Mouse (Mus musculus): Measurements from ENCODE around the gene Golm1. TPM values are rescaled to one million over a fixed set of nuclear protein-coding genes. Genes with fewer than 3 reads are reported as not detected.

The Golm1 gene
- polyA plus RNA-seq, 1 experiment = 23.3 TPM

DNA sequence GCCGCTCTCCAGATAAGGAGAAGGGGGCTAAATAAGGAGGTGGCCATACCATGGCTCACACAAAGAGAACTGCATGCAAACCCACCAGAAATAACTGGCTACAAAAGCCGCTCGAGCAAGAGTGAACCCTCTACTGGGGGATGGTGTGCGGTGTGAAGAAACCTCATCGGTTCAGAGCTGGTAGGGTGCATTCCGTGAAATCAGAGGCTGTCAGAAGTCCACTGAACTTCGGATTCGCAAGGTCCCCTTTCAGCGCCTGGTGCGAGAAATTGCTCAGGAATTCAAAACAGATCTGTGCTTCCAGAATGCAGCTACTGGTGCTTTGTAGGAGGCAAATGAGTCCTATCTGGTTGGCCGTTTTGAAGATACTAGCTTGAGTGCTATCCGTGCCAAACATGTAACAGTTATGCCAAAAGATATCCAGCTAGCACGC, 12.7 kb upstream of the Golm1 start:
- no peak for TF ChIP-seq CTCF (IDR thresholded peaks at IDR 0.05; ENCODE audit: borderline replicate concordance, insufficient read depth, low read depth, low read length)
- TF ChIP-seq POLR2A (IDR thresholded peaks at IDR 0.05; ENCODE audit: borderline replicate concordance, insufficient read depth, low read length) = no peak
- 36% methylated on average over 13 of the region's 13 CpGs for WGBS
- peak; percentile 49 to 55 for DNase-seq

DNA sequence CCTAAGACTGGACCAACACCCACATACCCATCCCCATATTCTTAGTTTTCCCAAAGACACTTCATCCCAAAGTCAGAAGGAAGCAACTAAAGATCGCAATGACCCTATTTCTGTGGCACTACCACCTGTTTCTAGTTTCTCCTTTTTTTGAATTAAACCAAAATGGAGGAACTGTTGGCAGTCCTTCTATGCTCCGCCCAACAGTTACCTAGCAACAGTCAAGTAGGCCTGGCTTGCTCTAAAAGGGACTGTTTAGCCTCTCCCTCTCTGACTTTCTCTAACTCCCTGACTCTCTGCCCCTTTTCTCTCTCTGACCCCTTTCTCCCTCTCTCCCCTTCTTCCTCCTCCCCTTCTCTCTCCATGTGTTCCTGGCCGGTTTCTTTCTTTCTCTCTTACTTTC, 9.6 kb upstream of the Golm1 start:
- DNase-seq = no peak
- 81% methylated on average over 3 of the region's 3 CpGs for WGBS

More for the DNA sequence above, 12.7 kb upstream of the Golm1 start:
- no peak overlapping the region for H3K4me3 ChIP-seq (replicated peaks; ENCODE audit: insufficient read depth, low read depth, low read length)
- no peak overlapping the region for H3K27ac ChIP-seq (ENCODE audit: insufficient read depth, low read length)
- H3K4me1 ChIP-seq (ENCODE audit: control insufficient read depth, insufficient read depth, low read length) = no peaks in the 10 kb centered on the region
- H3K27me3 ChIP-seq (ENCODE audit: control insufficient read depth, insufficient read depth, low read length) = no peaks in the 10 kb centered on the region

GRCm38 (mm10) chr13:59682629-59683028, 7.0 kb upstream of the Golm1 start:
- DNase-seq = no peak
- Histone ChIP-seq H3K4me3 (replicated peaks; ENCODE audit: insufficient read depth, low read depth, low read length) (no peak overlapping the region), H3K27ac (ENCODE audit: insufficient read depth, low read length) (no peak overlapping the region), H3K4me1 (ENCODE audit: control insufficient read depth, insufficient read depth, low read length) (no peaks in the 10 kb centered on the region; the same call in 1 of the 2 replicates), H3K27me3 (ENCODE audit: control insufficient read depth, insufficient read depth, low read length) (no peaks in the 10 kb centered on the region)
- 50% methylated on average over 7 of the region's 7 CpGs for WGBS
- TF ChIP-seq CTCF (IDR thresholded peaks at IDR 0.05; ENCODE audit: borderline replicate concordance, insufficient read depth, low read depth, low read length) (no peak), POLR2A (IDR thresholded peaks at IDR 0.05; ENCODE audit: borderline replicate concordance, insufficient read depth, low read length) (no peak)

More for the DNA sequence above, 9.6 kb upstream of the Golm1 start:
- Histone ChIP-seq H3K4me1 (ENCODE audit: control insufficient read depth, insufficient read depth, low read length) (no peaks in the 10 kb centered on the region; the same call in 1 of the 2 replicates), H3K27ac (ENCODE audit: insufficient read depth, low read length) (no peak overlapping the region), H3K4me3 (replicated peaks; ENCODE audit: insufficient read depth, low read depth, low read length) (no peak overlapping the region), H3K27me3 (ENCODE audit: control insufficient read depth, insufficient read depth, low read length) (no peaks in the 10 kb centered on the region)
- TF ChIP-seq POLR2A (IDR thresholded peaks at IDR 0.05; ENCODE audit: borderline replicate concordance, insufficient read depth, low read length) (no peak), CTCF (IDR thresholded peaks at IDR 0.05; ENCODE audit: borderline replicate concordance, insufficient read depth, low read depth, low read length) (no peak)

DNA sequence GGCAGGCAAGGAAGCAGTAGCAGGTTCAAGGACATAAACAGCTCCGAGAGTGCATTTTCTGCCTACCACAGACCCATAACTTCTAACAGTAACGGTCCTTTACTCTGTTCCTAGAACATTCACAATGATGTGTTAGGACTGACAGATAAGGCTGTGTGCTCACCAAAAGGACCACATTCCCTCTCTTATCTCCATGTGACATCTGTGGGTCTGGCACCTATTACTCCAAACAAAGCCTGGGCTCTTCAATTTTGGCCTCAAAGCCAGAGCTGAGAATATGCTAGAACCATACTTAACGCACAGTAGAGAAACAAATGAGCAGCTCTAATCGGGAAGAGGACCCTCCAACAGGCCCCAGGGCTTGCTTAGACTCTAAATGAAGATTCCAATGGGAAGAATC, 4.3 kb upstream of the Golm1 start:
- H3K27ac ChIP-seq (ENCODE audit: insufficient read depth, low read length) = no peak overlapping the region
- 81% methylated on average over 4 of the region's 4 CpGs for WGBS

DNA sequence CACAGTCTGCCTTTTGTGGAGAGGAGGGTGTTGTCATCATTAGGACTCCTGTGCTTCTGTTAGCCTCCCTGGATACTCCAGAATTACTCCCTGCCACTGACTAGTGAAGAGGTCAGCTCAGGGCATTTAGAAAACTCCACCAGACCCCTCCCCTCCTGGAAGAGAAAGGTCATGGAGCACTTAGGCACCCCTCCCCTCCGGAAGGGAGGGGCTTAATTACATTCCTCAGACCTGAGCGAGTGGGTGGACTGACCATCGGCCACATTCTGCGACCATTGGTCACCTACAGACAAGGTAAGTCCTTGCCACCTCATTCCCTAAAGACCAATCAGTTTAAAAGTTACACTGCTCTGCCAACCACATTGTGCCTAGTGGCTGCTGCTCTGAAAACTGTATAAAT, 3.7 kb upstream of the Golm1 start:
- no peaks in the 10 kb centered on the region; the same call in 1 of the 2 replicates for H3K4me1 ChIP-seq (ENCODE audit: control insufficient read depth, insufficient read depth, low read length)
- 71% methylated on average over 4 of the region's 4 CpGs for WGBS
- H3K4me3 ChIP-seq (replicated peaks; ENCODE audit: insufficient read depth, low read depth, low read length) = no peak overlapping the region
- no peak for TF ChIP-seq POLR2A (IDR thresholded peaks at IDR 0.05; ENCODE audit: borderline replicate concordance, insufficient read depth, low read length)
- no peak for TF ChIP-seq CTCF (IDR thresholded peaks at IDR 0.05; ENCODE audit: borderline replicate concordance, insufficient read depth, low read depth, low read length)
- no peak for DNase-seq
- no peak overlapping the region for H3K27ac ChIP-seq (ENCODE audit: insufficient read depth, low read length)
- no peaks in the 10 kb centered on the region for H3K27me3 ChIP-seq (ENCODE audit: control insufficient read depth, insufficient read depth, low read length)

More for the DNA sequence above, 4.3 kb upstream of the Golm1 start:
- no peaks in the 10 kb centered on the region for H3K27me3 ChIP-seq (ENCODE audit: control insufficient read depth, insufficient read depth, low read length)
- no peak overlapping the region for H3K4me3 ChIP-seq (replicated peaks; ENCODE audit: insufficient read depth, low read depth, low read length)
- no peaks in the 10 kb centered on the region; the same call in 1 of the 2 replicates for H3K4me1 ChIP-seq (ENCODE audit: control insufficient read depth, insufficient read depth, low read length)
- DNase-seq = no peak
- TF ChIP-seq CTCF (IDR thresholded peaks at IDR 0.05; ENCODE audit: borderline replicate concordance, insufficient read depth, low read depth, low read length) = no peak
- TF ChIP-seq POLR2A (IDR thresholded peaks at IDR 0.05; ENCODE audit: borderline replicate concordance, insufficient read depth, low read length) = no peak

GRCm38 (mm10) chr13:59676316-59677229, 962 bp upstream of the Golm1 start:
- Histone ChIP-seq H3K27ac (ENCODE audit: insufficient read depth, low read length) (no peak overlapping the region), H3K27me3 (ENCODE audit: control insufficient read depth, insufficient read depth, low read length) (no peaks in the 10 kb centered on the region), H3K4me3 (replicated peaks; ENCODE audit: insufficient read depth, low read depth, low read length) (no peak overlapping the region), H3K4me1 (ENCODE audit: control insufficient read depth, insufficient read depth, low read length) (peaks cover 11% of the 10 kb centered on the region; the same call in 1 of the 2 replicates)
- no peak for DNase-seq
- TF ChIP-seq CTCF (IDR thresholded peaks at IDR 0.05; ENCODE audit: borderline replicate concordance, insufficient read depth, low read depth, low read length) = no peak
- TF ChIP-seq POLR2A (IDR thresholded peaks at IDR 0.05; ENCODE audit: borderline replicate concordance, insufficient read depth, low read length) = no peak
- 81% methylated on average over 12 of the region's 12 CpGs for WGBS

DNA sequence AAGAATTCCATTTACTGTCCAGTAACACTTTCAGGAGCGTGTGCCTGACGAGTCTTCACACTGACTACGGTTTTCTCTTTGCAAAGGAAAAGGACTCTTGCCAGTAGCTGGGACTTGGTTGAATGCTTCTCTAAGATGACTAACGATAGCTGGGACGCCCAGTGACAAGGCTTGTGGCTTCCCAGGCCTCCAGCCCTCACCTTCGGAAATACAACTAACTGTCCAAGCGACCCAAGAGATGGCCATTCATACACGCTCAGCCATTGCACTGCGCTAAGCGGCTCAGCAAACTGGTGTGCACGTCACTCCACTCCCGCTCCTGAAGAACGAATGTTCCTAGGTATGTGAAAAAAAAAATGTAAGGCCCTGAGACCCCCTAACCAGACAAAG, 855 bp downstream of the Golm1 start:
- 3% methylated on average over 13 of the region's 13 CpGs for WGBS
- peak; percentile 56 to 63 for DNase-seq
- H3K27me3 ChIP-seq (ENCODE audit: control insufficient read depth, insufficient read depth, low read length) = no peaks in the 10 kb centered on the region

More for the DNA sequence above, 855 bp downstream of the Golm1 start:
- H3K4me3 ChIP-seq (replicated peaks; ENCODE audit: insufficient read depth, low read depth, low read length) = peak overlapping the region; percentile 72
- peaks cover 11% of the 10 kb centered on the region; the same call in 1 of the 2 replicates for H3K4me1 ChIP-seq (ENCODE audit: control insufficient read depth, insufficient read depth, low read length)
- TF ChIP-seq CTCF (IDR thresholded peaks at IDR 0.05; ENCODE audit: borderline replicate concordance, insufficient read depth, low read depth, low read length) (no peak), POLR2A (IDR thresholded peaks at IDR 0.05; ENCODE audit: borderline replicate concordance, insufficient read depth, low read length) (no peak)
- peak overlapping the region; percentile 71; the same call in 1 of the 2 replicates for H3K27ac ChIP-seq (ENCODE audit: insufficient read depth, low read length)

All from cerebellum, adult 2 months (tissue).